Mouse (Mus musculus) neural tube, embryonic 15.5 days (tissue): ENCODE measurements around the gene Tnnc2. TPM values are rescaled to one million over a fixed set of nuclear protein-coding genes. Genes with fewer than 3 reads are reported as not detected.

Experiments
- ATAC-seq: fragments of 200-750 bp; cut with Nextera tagmentation; 2 replicates; pipeline ENCODE4 v1.8.0; 2017; ENCODE audit warnings: mild to moderate bottlenecking, moderate TSS enrichment, moderate library complexity; ENCODE audit not compliant: low FRiP score
- H3K27ac ChIP-seq: fragments of 300-500 bp; sonication (generic); replicated peaks from 2 replicates; pipeline ENCODE4 v1.5.1; 2015; ENCODE audit warnings: mild to moderate bottlenecking, inconsistent platforms
- H3K27me3 ChIP-seq: fragments of 300-500 bp; sonication (generic); replicated peaks from 2 replicates; pipeline ENCODE4 v1.6.1; 2015; ENCODE audit warnings: inconsistent platforms
- H3K36me3 ChIP-seq: fragments of 300-500 bp; sonication (generic); 2 replicates; pipeline ENCODE4 v1.6.1; 2015; ENCODE audit warnings: inconsistent platforms
- H3K4me1 ChIP-seq: fragments of 300-500 bp; sonication (generic); 2 replicates; pipeline ENCODE4 v1.6.1; 2015; ENCODE audit warnings: inconsistent platforms
- H3K4me2 ChIP-seq: fragments of 300-500 bp; sonication (generic); 2 replicates; pipeline ENCODE4 v1.6.1; 2015; ENCODE audit warnings: inconsistent platforms, mild to moderate bottlenecking, moderate library complexity
- H3K4me3 ChIP-seq: fragments of 300-500 bp; sonication (generic); replicated peaks from 2 replicates; pipeline ENCODE4 v1.5.1; 2015; ENCODE audit warnings: mild to moderate bottlenecking, inconsistent platforms
- H3K9ac ChIP-seq: fragments of 300-500 bp; sonication (generic); replicated peaks from 2 replicates; pipeline ENCODE4 v1.6.1; 2015; ENCODE audit warnings: mild to moderate bottlenecking, inconsistent platforms
- H3K9me3 ChIP-seq: fragments of 300-500 bp; sonication (generic); replicated peaks from 2 replicates; pipeline ENCODE4 v1.6.1; 2016; ENCODE audit warnings: inconsistent platforms
- WGBS: fragments of 180-500 bp; shearing (Covaris S2); methylation state at CpG from one replicate; pipeline ENCODE4 v1.1.7; 2015; ENCODE audit warnings: mixed read lengths; 5-methylcytosine and 5-hydroxymethylcytosine counted together
- polyA plus RNA-seq: library from polyadenylated mRNA; unstranded; fragments of >200 nt; fragmentation: Nextera tagmentation; extraction: Ambion mirVana; gene quantifications from 2 replicates; pipeline ENCODE4 v1.2.1, GENCODE M21; 2015

Gene Tnnc2
- polyA plus RNA-seq, 1 experiment from 2014 or later: 55.6 TPM

DNA sequence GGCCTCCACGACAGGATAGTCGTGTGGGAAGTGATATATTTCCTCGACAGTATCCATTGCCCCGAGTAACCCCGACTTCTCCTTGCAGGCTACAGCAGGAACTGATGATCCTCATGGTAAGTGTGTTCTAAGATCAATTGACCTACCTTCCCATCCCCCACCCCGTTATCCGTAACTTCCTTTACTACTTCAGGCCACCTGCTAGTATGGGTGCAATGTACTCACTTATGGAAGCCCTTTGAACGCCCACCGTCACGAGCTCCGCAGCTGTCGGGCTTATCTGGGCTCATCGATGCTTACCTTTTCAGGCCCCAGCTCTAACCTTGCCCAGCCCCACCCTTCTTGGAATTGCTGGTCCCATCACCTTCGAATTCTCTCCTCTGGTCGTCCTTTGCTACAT is 9.5 kb downstream of the Tnnc2 start:
- Histone ChIP-seq H3K4me1 (peaks cover 10% of the 10 kb centered on the region), H3K9ac (peak overlapping the region; percentile 37; the same call in 1 of the 2 replicates), H3K4me2 (peak overlapping the region; percentile 77), H3K36me3 (peaks cover 31% of the 10 kb centered on the region), H3K4me3 (peak overlapping the region; percentile 53), H3K9me3 (no peaks in the 10 kb centered on the region), H3K27ac (no peak overlapping the region), H3K27me3 (no peaks in the 10 kb centered on the region)
- ATAC-seq: no peak
- WGBS: 3% methylated on average over 15 of the region's 15 CpGs

DNA sequence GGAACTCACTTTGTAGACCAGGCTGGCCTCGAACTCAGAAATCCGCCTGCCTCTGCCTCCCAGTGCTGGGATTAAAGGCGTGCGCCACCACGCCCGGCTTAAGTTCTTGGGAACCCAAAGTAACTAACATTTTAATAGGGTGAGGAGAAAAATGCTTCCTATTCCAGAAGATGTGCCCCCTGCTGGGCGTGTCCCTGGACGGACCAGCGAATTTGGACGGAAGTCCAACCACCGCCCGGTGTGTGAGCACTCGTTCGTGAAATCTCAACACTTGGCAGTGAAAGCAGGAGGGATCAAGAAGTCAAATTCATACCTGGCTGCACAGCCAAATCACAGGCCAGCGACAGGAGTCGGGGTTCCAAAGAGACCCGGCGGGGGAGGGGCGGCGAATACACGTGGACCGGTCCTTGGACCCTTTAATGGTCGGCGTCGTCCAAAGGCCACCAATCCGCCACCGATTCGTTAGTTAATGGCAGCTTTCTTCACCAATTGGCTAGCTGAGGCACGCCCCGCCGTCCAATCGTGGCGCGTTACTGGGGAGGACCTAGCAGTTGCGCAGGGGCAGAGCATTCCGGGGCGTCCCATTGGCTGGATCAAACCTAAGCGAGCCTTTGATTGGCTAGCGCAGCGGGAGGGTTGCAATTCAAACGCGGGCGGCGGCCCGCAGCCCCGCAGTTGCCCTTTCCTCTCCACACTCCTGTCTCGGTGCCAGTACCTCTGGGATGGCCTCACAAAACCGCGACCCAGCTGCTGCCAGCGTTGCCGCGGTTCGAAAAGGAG is 10.3 kb downstream of the Tnnc2 start, which contains the start of gene Ube2c:
Gene Ube2c (plus strand): TSS at position 641 of the 780 bp plus-strand sequence.
- H3K36me3 ChIP-seq: peaks cover 38% of the 10 kb centered on the region
- H3K27me3 ChIP-seq: no peaks in the 10 kb centered on the region
- peak within 1 kb of the TSS; percentile 56 for H3K27ac ChIP-seq
- WGBS: 2% methylated on average over 52 of the region's 53 CpGs
- no peaks in the 10 kb centered on the region for H3K9me3 ChIP-seq
- ATAC-seq: peak; percentile 100
- H3K4me3 ChIP-seq: peak within 1 kb of the TSS; percentile 53
- H3K9ac ChIP-seq: peak within 1 kb of the TSS; percentile 37
- peaks cover 10% of the 10 kb centered on the region for H3K4me1 ChIP-seq
- H3K4me2 ChIP-seq: peak within 1 kb of the TSS; percentile 77

GRCm38 (mm10) chr2:164767812-164768540 is 11.8 kb downstream of the Tnnc2 start:
- Histone ChIP-seq H3K4me2 (no peak overlapping the region), H3K27me3 (no peaks in the 10 kb centered on the region), H3K9me3 (no peaks in the 10 kb centered on the region), H3K4me1 (peaks cover 10% of the 10 kb centered on the region), H3K36me3 (peaks cover 47% of the 10 kb centered on the region), H3K9ac (no peak overlapping the region), H3K4me3 (no peak overlapping the region), H3K27ac (no peak overlapping the region)
- no peak for ATAC-seq
- WGBS: 95% methylated on average over 15 of the region's 15 CpGs

GRCm38 (mm10) chr2:164765841-164766240 is 13.9 kb downstream of the Tnnc2 start:
- no peak for ATAC-seq
- H3K4me1 ChIP-seq: peaks cover 10% of the 10 kb centered on the region
- 81% methylated on average over 3 of the region's 3 CpGs for WGBS
- H3K9me3 ChIP-seq: no peaks in the 10 kb centered on the region
- no peak overlapping the region for H3K9ac ChIP-seq
- no peak overlapping the region for H3K4me2 ChIP-seq
- no peaks in the 10 kb centered on the region for H3K27me3 ChIP-seq
- H3K27ac ChIP-seq: no peak overlapping the region
- no peak overlapping the region for H3K4me3 ChIP-seq
- peaks cover 69% of the 10 kb centered on the region for H3K36me3 ChIP-seq

GRCm38 (mm10) chr2:164762593-164762992 is 17.2 kb downstream of the Tnnc2 start:
- Histone ChIP-seq H3K4me2 (no peak overlapping the region), H3K4me1 (no peaks in the 10 kb centered on the region), H3K36me3 (peaks cover 93% of the 10 kb centered on the region), H3K27ac (no peak overlapping the region), H3K27me3 (no peaks in the 10 kb centered on the region), H3K9ac (no peak overlapping the region), H3K4me3 (no peak overlapping the region), H3K9me3 (no peaks in the 10 kb centered on the region)
- 92% methylated on average over 7 of the region's 7 CpGs for WGBS
- ATAC-seq: no peak

DNA sequence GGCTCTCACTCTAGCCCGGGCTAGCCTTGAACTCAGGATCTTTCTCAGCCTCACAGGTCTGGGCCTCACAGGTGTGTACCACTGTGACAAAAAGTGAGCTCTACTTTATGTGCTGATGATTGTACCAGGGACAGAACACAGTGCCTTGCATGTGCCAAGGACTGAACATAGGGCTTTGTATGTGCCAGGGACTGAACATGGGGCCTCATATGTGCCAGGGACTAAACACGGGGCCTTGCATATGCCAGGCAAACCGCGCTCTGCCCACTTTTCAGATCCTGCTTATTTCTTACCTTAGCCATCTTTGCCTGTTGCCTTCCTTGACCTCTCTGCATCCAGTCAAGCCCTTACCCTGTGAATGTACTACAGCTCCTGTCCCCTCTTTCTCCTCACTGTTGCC is 17.8 kb downstream of the Tnnc2 start:
- no peak for ATAC-seq
- H3K9me3 ChIP-seq: no peaks in the 10 kb centered on the region
- H3K4me1 ChIP-seq: no peaks in the 10 kb centered on the region
- H3K9ac ChIP-seq: no peak overlapping the region
- WGBS: 99% methylated on average over 4 of the region's 4 CpGs
- no peaks in the 10 kb centered on the region for H3K27me3 ChIP-seq
- H3K4me3 ChIP-seq: no peak overlapping the region
- H3K4me2 ChIP-seq: no peak overlapping the region
- H3K36me3 ChIP-seq: peaks cover 93% of the 10 kb centered on the region
- no peak overlapping the region for H3K27ac ChIP-seq

- H3K9me3 ChIP-seq: no peaks in the 10 kb centered on the region
- ATAC-seq: no peak
- H3K9ac ChIP-seq: no peak overlapping the region
- H3K4me1 ChIP-seq: no peaks in the 10 kb centered on the region
- no peak overlapping the region for H3K4me3 ChIP-seq
- no peaks in the 10 kb centered on the region for H3K27me3 ChIP-seq
- no peak overlapping the region for H3K27ac ChIP-seq
- no peak overlapping the region for H3K4me2 ChIP-seq
- 90% methylated on average over 2 of the region's 2 CpGs for WGBS
- peaks cover 93% of the 10 kb centered on the region for H3K36me3 ChIP-seq
Observed at GRCm38 (mm10) chr2:164761502-164761901, 18.3 kb downstream of the Tnnc2 start.

GRCm38 (mm10) chr2:164760059-164760833 is 19.5 kb downstream of the Tnnc2 start:
- no peak overlapping the region for H3K4me2 ChIP-seq
- no peak overlapping the region for H3K9ac ChIP-seq
- no peak overlapping the region for H3K4me3 ChIP-seq
- H3K9me3 ChIP-seq: no peaks in the 10 kb centered on the region
- no peaks in the 10 kb centered on the region for H3K4me1 ChIP-seq
- H3K27me3 ChIP-seq: no peaks in the 10 kb centered on the region
- peaks cover 93% of the 10 kb centered on the region for H3K36me3 ChIP-seq
- no peak for ATAC-seq
- no peak overlapping the region for H3K27ac ChIP-seq
- 86% methylated on average over 4 of the region's 4 CpGs for WGBS

GRCm38 (mm10) chr2:164758692-164759091 is 21.1 kb downstream of the Tnnc2 start:
- Histone ChIP-seq H3K36me3 (peaks cover 100% of the 10 kb centered on the region), H3K9ac (no peak overlapping the region), H3K27ac (no peak overlapping the region), H3K4me1 (no peaks in the 10 kb centered on the region), H3K4me3 (no peak overlapping the region), H3K27me3 (no peaks in the 10 kb centered on the region), H3K9me3 (no peaks in the 10 kb centered on the region), H3K4me2 (no peak overlapping the region)
- no peak for ATAC-seq
- WGBS: 89% methylated on average over 1 of the region's 1 CpGs

GRCm38 (mm10) chr2:164757841-164758240 is 21.9 kb downstream of the Tnnc2 start:
- no peaks in the 10 kb centered on the region for H3K4me1 ChIP-seq
- H3K9ac ChIP-seq: no peak overlapping the region
- no peak overlapping the region for H3K27ac ChIP-seq
- no peak overlapping the region for H3K4me3 ChIP-seq
- H3K4me2 ChIP-seq: no peak overlapping the region
- no peaks in the 10 kb centered on the region for H3K27me3 ChIP-seq
- H3K36me3 ChIP-seq: peaks cover 97% of the 10 kb centered on the region
- ATAC-seq: no peak
- H3K9me3 ChIP-seq: no peaks in the 10 kb centered on the region
- WGBS: 89% methylated on average over 11 of the region's 11 CpGs

DNA sequence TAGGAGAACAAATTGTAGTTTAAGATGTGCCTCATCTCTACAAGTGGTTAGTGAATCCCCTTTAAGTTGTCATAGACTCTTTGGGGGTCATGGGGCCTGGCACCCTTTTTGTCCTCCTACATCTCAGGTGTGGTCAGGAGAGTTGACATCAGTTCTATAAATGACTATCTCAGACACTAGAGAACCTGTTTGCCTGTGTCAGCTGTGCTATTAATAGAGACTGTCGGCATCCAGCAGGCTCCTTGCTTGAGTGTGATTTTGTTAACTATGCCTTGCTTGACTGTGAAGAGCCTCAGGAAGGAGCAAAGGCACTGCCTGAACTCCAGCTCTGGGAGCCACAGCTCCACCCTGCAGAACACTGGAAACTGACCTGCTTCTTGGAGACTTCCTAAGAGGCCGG is 25.0 kb downstream of the Tnnc2 start:
- WGBS: 88% methylated on average over 2 of the region's 2 CpGs
- Histone ChIP-seq H3K27ac (no peak overlapping the region), H3K4me1 (0 out of 2 replicates have a peak, but pooled peaks cover 3% of the 10 kb centered on the region), H3K27me3 (no peaks in the 10 kb centered on the region), H3K4me2 (no peak overlapping the region), H3K9ac (no peak overlapping the region), H3K4me3 (no peak overlapping the region), H3K9me3 (no peaks in the 10 kb centered on the region), H3K36me3 (peaks cover 83% of the 10 kb centered on the region)
- no peak for ATAC-seq
